ENCODE assay signal across 16 mouse cellular contexts in the genomic region with DNA sequence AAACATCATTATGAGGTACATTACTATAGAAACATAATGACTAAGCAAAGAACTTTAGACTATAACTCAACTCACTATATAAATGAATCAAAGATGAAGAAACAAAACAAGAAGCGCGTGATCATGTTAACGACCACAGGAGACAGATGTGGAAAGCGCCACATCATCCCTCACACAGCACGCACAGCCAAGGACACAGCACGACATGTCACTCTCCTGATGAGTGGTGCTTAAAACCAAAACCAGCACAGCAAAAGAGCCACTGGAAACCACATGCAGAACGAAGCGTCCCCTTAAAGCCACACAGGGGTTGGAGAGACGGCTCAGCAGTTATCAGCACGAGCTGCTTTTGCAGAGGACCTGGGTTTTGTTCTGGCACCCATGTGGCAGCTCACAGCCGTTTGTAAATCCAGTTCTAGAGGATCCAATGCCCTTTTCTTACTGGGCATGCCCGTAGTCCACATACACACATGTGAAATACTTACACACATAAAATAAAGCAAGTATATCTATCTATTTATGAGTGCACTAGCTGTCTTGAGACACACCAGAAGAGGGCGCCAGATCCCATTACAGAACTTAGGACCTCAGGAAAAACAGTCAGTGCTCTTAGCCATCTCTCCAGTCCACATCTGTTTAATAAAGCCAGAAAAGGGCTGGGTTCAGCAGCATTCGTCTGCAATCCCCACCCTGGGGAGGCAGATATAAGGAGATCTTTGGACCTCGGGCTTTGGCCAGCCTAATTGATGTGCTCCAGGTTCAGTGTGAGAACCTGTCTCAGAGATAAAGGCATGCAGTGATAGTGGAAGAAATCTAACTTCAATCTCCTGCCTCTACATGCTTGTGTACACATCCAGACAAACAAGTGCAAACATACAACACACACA. TPM values are rescaled to one million over a fixed set of nuclear protein-coding genes. Genes with fewer than 3 reads are reported as not detected.
DNase-seq lines count a peak whose midpoint lies in the region; ATAC-seq and TF ChIP-seq lines count a peak whose summit lies in the region.
"Had no signal": no experiment of that assay in that cellular context is flagged by ENCODE, and none has a peak within 500 bp of the region (broad histone marks: within the 10 kb centered on the region; RNA-seq: fewer than 3 reads in every experiment).

No protein-coding gene starts in this region.

- 91% methylated on average over 15 of the region's 15 CpGs for WGBS in hindbrain, embryonic 12.5 days

- DNase-seq in left cerebral cortex, adult 2 months (ENCODE audit: extremely low spot score in 1 of 2, low spot score in 2 of 2) = no peak
- DNase-seq in left cerebral cortex, adult 9 months (ENCODE audit: low spot score in 2 of 2) = no peak
- DNase-seq in 3T3-L1 (ENCODE audit: low read depth, low spot score) (peak; percentile 27), A20 (ENCODE audit: low read depth, low spot score) (peak; percentile 4)
- no peak for DNase-seq in heart, adult 11 months
- DNase-seq in spleen, postnatal 10 days (ENCODE audit: low spot score in 2 of 2) = no peak
- DNase-seq: adrenal gland, postnatal 36 days; cerebellum, postnatal 36 days; kidney, postnatal 14 days; lung, adult 18-20 months; thymus, postnatal 4 days had no signal

- H3K9ac ChIP-seq in hindbrain, embryonic 12.5 days = no peak overlapping the region
- H3K9ac ChIP-seq: embryonic facial prominence, embryonic 13.5 days; forebrain, embryonic 13.5 days; hindbrain, embryonic 14.5 days had no signal

- intact Hi-C loops in left cerebral cortex, adult 2 months (cut with DNase I) = no loop called here

- no peaks in the 10 kb centered on the region for H3K4me1 ChIP-seq in hindbrain, embryonic 12.5 days
- H3K4me1 ChIP-seq: embryonic facial prominence, embryonic 13.5 days; forebrain, embryonic 13.5 days had no signal

- no peaks in the 10 kb centered on the region for H3K9me3 ChIP-seq in hindbrain, embryonic 12.5 days (replicated peaks)
- H3K9me3 ChIP-seq: embryonic facial prominence, embryonic 13.5 days; forebrain, embryonic 13.5 days had no signal

- peak; percentile 61 for ATAC-seq in granulocyte monocyte progenitor cell, adult 5-6 weeks (replicated peaks; ENCODE audit: poor library complexity, severe bottlenecking)
- no peak for ATAC-seq in hindbrain, embryonic 12.5 days (ENCODE audit: low FRiP score)
- ATAC-seq: forebrain, embryonic 13.5 days had no signal

- no peaks in the 10 kb centered on the region for H3K27me3 ChIP-seq in hindbrain, embryonic 12.5 days
- H3K27me3 ChIP-seq: embryonic facial prominence, embryonic 13.5 days; forebrain, embryonic 13.5 days had no signal

- H3K4me2 ChIP-seq in hindbrain, embryonic 12.5 days (replicated peaks) = no peak overlapping the region
- H3K4me2 ChIP-seq: embryonic facial prominence, embryonic 13.5 days; forebrain, embryonic 13.5 days; hindbrain, embryonic 14.5 days had no signal

- no peak overlapping the region for H3K27ac ChIP-seq in left cerebral cortex, adult 2 months
- no peak overlapping the region for H3K27ac ChIP-seq in hindbrain, embryonic 12.5 days
- H3K27ac ChIP-seq: embryonic facial prominence, embryonic 13.5 days; forebrain, embryonic 13.5 days; hindbrain, embryonic 14.5 days had no signal

- H3K4me3 ChIP-seq in left cerebral cortex, adult 2 months = no peak overlapping the region
- H3K4me3 ChIP-seq in hindbrain, embryonic 12.5 days = no peak overlapping the region
- H3K4me3 ChIP-seq: embryonic facial prominence, embryonic 13.5 days; forebrain, embryonic 13.5 days had no signal

- peak; percentile 59 for TF ChIP-seq CTCF in left cerebral cortex, adult 2 months (IDR thresholded peaks at IDR 0.05)

- peaks cover 45% of the 10 kb centered on the region for H3K36me3 ChIP-seq in hindbrain, embryonic 12.5 days

RNA-seq across cellular contexts. Expression of a gene that starts 9.7 kb away (rescaled TPM):
- total RNA-seq in left cerebral cortex, adult 2 months (2021) = 100 to 1,000 TPM; 109 to 114 TPM
- total RNA-seq in granulocyte monocyte progenitor cell, adult 5-6 weeks (2014; fragmentation: Nextera tagmentation) = 73.3 and 80.0 TPM in 2 replicates
- 202 and 218 TPM in 2 replicates for total RNA-seq in granulocyte monocyte progenitor cell, adult 5-6 weeks (2017)
- polyA plus RNA-seq in hindbrain, embryonic 12.5 days (2016; fragmentation: Nextera tagmentation; extraction: Ambion mirVana) = 118 TPM in 2 replicates

RNA-seq across cellular contexts. Expression of a gene that starts 36.2 kb away (rescaled TPM):
- 100 to 1,000 TPM; 627 to 694 TPM for total RNA-seq in left cerebral cortex, adult 2 months (2021)
- 26.3 and 27.2 TPM in 2 replicates for total RNA-seq in granulocyte monocyte progenitor cell, adult 5-6 weeks (2014; fragmentation: Nextera tagmentation)
- 18.8 and 34.4 TPM in 2 replicates for total RNA-seq in granulocyte monocyte progenitor cell, adult 5-6 weeks (2017)
- polyA plus RNA-seq in hindbrain, embryonic 12.5 days (2016; fragmentation: Nextera tagmentation; extraction: Ambion mirVana) = 1.7 and 2.0 TPM in 2 replicates

RNA-seq across cellular contexts. Expression of a gene that starts 41.2 kb away (rescaled TPM):
- total RNA-seq in left cerebral cortex, adult 2 months (2021) = 10 to 100 TPM; 63.7 to 64.4 TPM
- 92.4 and 102 TPM in 2 replicates for total RNA-seq in granulocyte monocyte progenitor cell, adult 5-6 weeks (2014; fragmentation: Nextera tagmentation)
- total RNA-seq in granulocyte monocyte progenitor cell, adult 5-6 weeks (2017) = 82.5 and 82.6 TPM in 2 replicates
- polyA plus RNA-seq in hindbrain, embryonic 12.5 days (2016; fragmentation: Nextera tagmentation; extraction: Ambion mirVana) = 141 and 148 TPM in 2 replicates

RNA-seq across cellular contexts. Expression of a gene that starts 47.9 kb away (rescaled TPM):
- total RNA-seq in left cerebral cortex, adult 2 months (2021) = 10 to 100 TPM; 74.4 to 75.2 TPM
- 721 and 802 TPM in 2 replicates for total RNA-seq in granulocyte monocyte progenitor cell, adult 5-6 weeks (2014; fragmentation: Nextera tagmentation)
- 568 and 716 TPM in 2 replicates for total RNA-seq in granulocyte monocyte progenitor cell, adult 5-6 weeks (2017)
- 1,725 and 1,814 TPM in 2 replicates for polyA plus RNA-seq in hindbrain, embryonic 12.5 days (2016; fragmentation: Nextera tagmentation; extraction: Ambion mirVana)

RNA-seq across cellular contexts. Expression of a gene that starts 51.3 kb away (rescaled TPM):
- total RNA-seq in left cerebral cortex, adult 2 months (2021) = 10 to 100 TPM; 18.1 to 22.5 TPM
- not detected in 2 replicates for total RNA-seq in granulocyte monocyte progenitor cell, adult 5-6 weeks (2014; fragmentation: Nextera tagmentation)
- total RNA-seq in granulocyte monocyte progenitor cell, adult 5-6 weeks (2017) = not detected in 2 replicates
- polyA plus RNA-seq in hindbrain, embryonic 12.5 days (2016; fragmentation: Nextera tagmentation; extraction: Ambion mirVana) = 5.4 and 6.1 TPM in 2 replicates

Comparison
In these comparisons a context has a peak if more than half of its experiments do, and no peak if none do; other contexts are left out.
1. DNase-seq: peak in 3T3-L1 (single experiment) and A20 (single experiment); none in left cerebral cortex, adult 2 months (0 of 2), left cerebral cortex, adult 9 months (0 of 2), heart, adult 11 months (single experiment) and spleen, postnatal 10 days (0 of 2).
2. RNA of a gene that starts 36.2 kb away (total RNA-seq): 627 to 694 TPM in left cerebral cortex, adult 2 months; 18.8 to 34.4 TPM in granulocyte monocyte progenitor cell, adult 5-6 weeks; every median in the first group is over 10 times any median in the second.